Mouse (Mus musculus) forebrain, embryonic 11.5 days (tissue): Measurements from ENCODE around the gene Cend1. TPM values are rescaled to one million over a fixed set of nuclear protein-coding genes. Genes with fewer than 3 reads are reported as not detected.

ENCODE experiments used
- ATAC-seq: fragments of 200-750 bp; cut with Nextera tagmentation; replicated peaks from 2 replicates; pipeline ENCODE4 v1.8.0; 2017; ENCODE audit warnings: moderate TSS enrichment; ENCODE audit not compliant: low FRiP score
- DNase-seq: peaks from one replicate; pipeline ENCODE4 v3.0.0-alpha.2; 2017; ENCODE audit warnings: low spot score
- H3K27ac ChIP-seq: fragments of 300-500 bp; sonication (generic); 2 replicates; pipeline ENCODE4 v1.5.1; 2014; ENCODE audit warnings: low read depth, low read length
- H3K27me3 ChIP-seq: fragments of 300-500 bp; sonication (generic); 2 replicates; pipeline ENCODE4 v1.6.1; 2014; ENCODE audit warnings: mild to moderate bottlenecking, low read length, mixed read lengths; ENCODE audit not compliant: control insufficient read depth, insufficient read depth
- H3K36me3 ChIP-seq: fragments of 300-500 bp; sonication (generic); 2 replicates; pipeline ENCODE4 v1.6.1; 2014; ENCODE audit warnings: mild to moderate bottlenecking, low read length, moderate library complexity, mixed read lengths; ENCODE audit not compliant: control insufficient read depth, insufficient read depth
- H3K4me1 ChIP-seq: fragments of 300-500 bp; sonication (generic); replicated peaks from 2 replicates; pipeline ENCODE4 v1.6.1; 2014; ENCODE audit warnings: low read length, mixed read lengths; ENCODE audit not compliant: control insufficient read depth, insufficient read depth
- H3K4me2 ChIP-seq: fragments of 300-500 bp; sonication (generic); 2 replicates; pipeline ENCODE4 v1.6.1; 2014; ENCODE audit warnings: low read depth, mild to moderate bottlenecking, low read length, moderate library complexity, mixed read lengths; ENCODE audit not compliant: severe bottlenecking
- H3K4me3 ChIP-seq: fragments of 300-500 bp; sonication (generic); 2 replicates; pipeline ENCODE4 v1.5.1; 2014; ENCODE audit warnings: low read depth, low read length
- H3K9ac ChIP-seq: fragments of 300-500 bp; sonication (generic); 2 replicates; pipeline ENCODE4 v1.6.1; 2014; ENCODE audit warnings: low read length
- H3K9me3 ChIP-seq: fragments of 300-500 bp; sonication (generic); 2 replicates; pipeline ENCODE4 v1.6.1; 2016; ENCODE audit warnings: low read length, mixed read lengths; ENCODE audit not compliant: control insufficient read depth
- WGBS: fragments of 180-500 bp; shearing (Covaris S2); extraction: QIAGEN DNeasy Blood & Tissue Kit; methylation state at CpG from one replicate; pipeline ENCODE4 v1.1.7; 2014; 5-methylcytosine and 5-hydroxymethylcytosine counted together
- polyA plus RNA-seq: library from polyadenylated mRNA; unstranded; fragments of >200 nt; fragmentation: Nextera tagmentation; extraction: Ambion mirVana; gene quantifications from 2 replicates; pipeline ENCODE4 v1.2.1, GENCODE M21; 2014

Cend1 gene
- polyA plus RNA-seq, 1 experiment from 2014 or later: 4.1 TPM

- no peak overlapping the region for H3K27ac ChIP-seq
- DNase-seq (no peak), ATAC-seq (no peak)
- no peak overlapping the region for H3K9ac ChIP-seq
- H3K4me3 ChIP-seq: no peak overlapping the region
- H3K4me1 ChIP-seq: peaks cover 30% of the 10 kb centered on the region
- H3K27me3 ChIP-seq: peaks cover 12% of the 10 kb centered on the region
- peaks cover 3% of the 10 kb centered on the region for H3K36me3 ChIP-seq
- no peaks in the 10 kb centered on the region for H3K9me3 ChIP-seq
- H3K4me2 ChIP-seq: no peak overlapping the region
- 93% methylated on average over 6 of the region's 6 CpGs for WGBS
Measured at GRCm38 (mm10) chr7:141472763-141473162, 43.5 kb upstream of the Cend1 start.

DNA sequence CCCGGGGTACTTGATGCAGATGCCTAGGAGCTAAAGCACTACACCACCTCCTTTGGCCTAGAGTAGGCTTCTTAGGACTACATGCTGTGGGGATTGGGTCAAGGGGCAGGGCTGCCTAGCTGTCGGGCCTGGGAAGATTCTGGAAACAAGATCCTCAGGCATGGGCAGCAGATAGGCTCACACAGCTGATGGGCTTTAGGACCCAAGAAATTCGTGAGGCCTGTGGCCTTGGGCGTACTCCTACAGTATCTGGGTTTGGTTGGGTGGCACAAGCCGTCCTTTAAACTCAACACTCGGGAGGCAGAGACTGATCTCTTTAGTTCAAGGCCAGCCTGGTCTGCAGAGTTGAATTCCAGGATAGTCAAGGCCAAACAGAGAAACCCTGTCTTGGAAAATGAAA, 42.9 kb upstream of the Cend1 start:
- WGBS: 88% methylated on average over 6 of the region's 6 CpGs
- Histone ChIP-seq H3K4me3 (no peak overlapping the region), H3K36me3 (peaks cover 3% of the 10 kb centered on the region), H3K4me1 (peaks cover 30% of the 10 kb centered on the region), H3K27ac (no peak overlapping the region), H3K27me3 (peaks cover 10% of the 10 kb centered on the region), H3K9ac (no peak overlapping the region), H3K4me2 (no peak overlapping the region), H3K9me3 (no peaks in the 10 kb centered on the region)
- ATAC-seq (no peak), DNase-seq (no peak)

GRCm38 (mm10) chr7:141471236-141471635, 41.9 kb upstream of the Cend1 start:
- Histone ChIP-seq H3K27me3 (peaks cover 11% of the 10 kb centered on the region), H3K4me1 (peaks cover 34% of the 10 kb centered on the region), H3K36me3 (peaks cover 3% of the 10 kb centered on the region), H3K4me2 (no peak overlapping the region), H3K9ac (no peak overlapping the region), H3K27ac (no peak overlapping the region), H3K4me3 (no peak overlapping the region), H3K9me3 (no peaks in the 10 kb centered on the region)
- ATAC-seq (no peak), DNase-seq (no peak)
- WGBS: 85% methylated on average over 1 of the region's 1 CpGs

GRCm38 (mm10) chr7:141470637-141470944, 41.3 kb upstream of the Cend1 start:
- H3K27ac ChIP-seq: no peak overlapping the region
- H3K4me1 ChIP-seq: peaks cover 27% of the 10 kb centered on the region
- H3K27me3 ChIP-seq: peaks cover 11% of the 10 kb centered on the region
- 96% methylated on average over 10 of the region's 10 CpGs for WGBS
- no peak for ATAC-seq
- H3K36me3 ChIP-seq: peaks cover 3% of the 10 kb centered on the region
- H3K9me3 ChIP-seq: no peaks in the 10 kb centered on the region
- no peak overlapping the region for H3K4me2 ChIP-seq
- no peak overlapping the region for H3K9ac ChIP-seq
- no peak for DNase-seq
- no peak overlapping the region for H3K4me3 ChIP-seq

GRCm38 (mm10) chr7:141469901-141470636, 40.8 kb upstream of the Cend1 start:
- ATAC-seq (no peak), DNase-seq (no peak)
- Histone ChIP-seq H3K36me3 (peaks cover 3% of the 10 kb centered on the region), H3K9ac (no peak overlapping the region), H3K9me3 (no peaks in the 10 kb centered on the region), H3K4me2 (no peak overlapping the region), H3K27me3 (peaks cover 14% of the 10 kb centered on the region), H3K4me1 (peaks cover 26% of the 10 kb centered on the region), H3K4me3 (no peak overlapping the region; the same call in 1 of the 2 replicates), H3K27ac (no peak overlapping the region)
- WGBS: 91% methylated on average over 18 of the region's 18 CpGs

- no peak for ATAC-seq
- Histone ChIP-seq H3K4me1 (peaks cover 28% of the 10 kb centered on the region), H3K27me3 (peaks cover 21% of the 10 kb centered on the region), H3K36me3 (peaks cover 3% of the 10 kb centered on the region), H3K4me3 (peak overlapping the region; percentile 56), H3K9ac (peak overlapping the region; percentile 78), H3K9me3 (no peaks in the 10 kb centered on the region), H3K4me2 (peak overlapping the region; percentile 78; the same call in 1 of the 2 replicates), H3K27ac (no peak overlapping the region)
- DNase-seq: no peak
- WGBS: 84% methylated on average over 6 of the region's 6 CpGs
Measured at GRCm38 (mm10) chr7:141469352-141469751, 40.1 kb upstream of the Cend1 start.

DNA sequence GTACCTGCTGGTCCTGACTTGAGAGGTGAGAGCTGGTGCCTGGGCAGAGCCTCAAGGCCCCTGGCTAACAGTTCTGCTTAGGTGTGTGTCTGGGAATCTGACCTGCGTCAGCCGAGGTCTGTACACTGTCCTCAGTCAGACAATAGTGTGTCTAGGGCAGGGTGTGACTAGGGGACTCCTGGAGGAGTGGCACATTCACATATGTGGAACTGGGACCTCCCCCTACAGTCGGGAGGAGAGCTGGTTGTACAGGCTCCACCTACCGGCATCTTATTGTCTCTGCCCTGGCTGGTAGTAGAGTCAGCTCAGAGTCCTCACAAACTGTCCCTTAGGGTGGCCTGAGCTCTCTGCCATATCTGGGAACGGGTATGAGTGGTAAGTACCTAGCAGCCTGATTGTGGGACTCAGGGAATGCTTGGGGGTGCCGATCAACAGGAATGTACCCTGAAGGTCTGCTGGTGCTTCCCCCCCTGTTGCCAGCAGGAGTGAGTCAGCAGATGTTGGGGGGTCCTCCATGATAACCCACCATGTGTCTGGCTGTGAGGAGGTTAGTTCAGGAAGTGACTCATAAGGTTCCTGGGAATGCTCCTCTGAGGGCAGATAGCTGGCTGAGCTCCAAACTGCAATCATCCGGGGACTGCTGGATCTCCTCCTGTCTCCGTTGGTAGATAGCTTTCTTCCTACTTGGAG, 39.4 kb upstream of the Cend1 start:
- Histone ChIP-seq H3K9ac (peak overlapping the region; percentile 78), H3K4me2 (peak overlapping the region; percentile 78), H3K9me3 (no peaks in the 10 kb centered on the region), H3K4me3 (peak overlapping the region; percentile 56), H3K4me1 (peaks cover 21% of the 10 kb centered on the region), H3K27ac (peak overlapping the region; percentile 70), H3K36me3 (peaks cover 3% of the 10 kb centered on the region), H3K27me3 (peaks cover 28% of the 10 kb centered on the region)
- 31% methylated on average over 8 of the region's 8 CpGs for WGBS
- peak; percentile 72 for DNase-seq
- peak; percentile 78 for ATAC-seq

- Histone ChIP-seq H3K4me1 (peaks cover 21% of the 10 kb centered on the region), H3K36me3 (peaks cover 3% of the 10 kb centered on the region), H3K27ac (peak overlapping the region; percentile 70; the same call in 1 of the 2 replicates), H3K4me3 (peak overlapping the region; percentile 56), H3K9ac (peak overlapping the region; percentile 78), H3K9me3 (no peaks in the 10 kb centered on the region), H3K27me3 (peaks cover 33% of the 10 kb centered on the region), H3K4me2 (peak overlapping the region; percentile 78)
- ATAC-seq: peak; percentile 6; the same call in 1 of the 2 replicates
- 29% methylated on average over 5 of the region's 5 CpGs for WGBS
- no peak for DNase-seq
Measured at GRCm38 (mm10) chr7:141468164-141468521, 38.9 kb upstream of the Cend1 start.
